Mouse (Mus musculus) liver, adult 2 months (tissue): ENCODE data around the gene Lrrc10b. TPM values are rescaled to one million over a fixed set of nuclear protein-coding genes. Genes with fewer than 3 reads are reported as not detected.

Experiments
- DNase-seq: peaks from one replicate; pipeline ENCODE4 v3.0.0-alpha.2; 2011; ENCODE audit warnings: low read depth, low spot score; ENCODE audit errors: extremely low read depth
- H3K27ac ChIP-seq: fragments of 200-500 bp; replicated peaks from 2 replicates; pipeline ENCODE4 v1.5.1; 2012; ENCODE audit warnings: low read depth, mild to moderate bottlenecking, control low read depth, inconsistent platforms, low read length; ENCODE audit not compliant: insufficient read depth
- H3K27me3 ChIP-seq: fragments of 200-500 bp; 2 replicates; pipeline ENCODE4 v1.6.1; 2012; ENCODE audit warnings: mild to moderate bottlenecking, moderate library complexity, low read length, inconsistent platforms; ENCODE audit not compliant: control insufficient read depth, insufficient read depth
- H3K36me3 ChIP-seq: fragments of 200-500 bp; 2 replicates; pipeline ENCODE4 v1.6.1; 2012; ENCODE audit warnings: low read length, inconsistent platforms; ENCODE audit not compliant: control insufficient read depth, insufficient read depth
- H3K4me1 ChIP-seq: fragments of 200-500 bp; 2 replicates; pipeline ENCODE4 v1.6.1; 2011; ENCODE audit warnings: low read length; ENCODE audit not compliant: control insufficient read depth, insufficient read depth
- H3K4me3 ChIP-seq: fragments of 200-500 bp; 2 replicates; pipeline ENCODE4 v1.5.1; 2011; ENCODE audit warnings: low read depth, mild to moderate bottlenecking, control low read depth, low read length, moderate library complexity; ENCODE audit not compliant: insufficient read depth
- H3K79me2 ChIP-seq: fragments of 200-500 bp; 2 replicates; pipeline ENCODE4 v1.6.1; 2012; ENCODE audit warnings: inconsistent platforms, mild to moderate bottlenecking, low read length, moderate library complexity; ENCODE audit not compliant: control insufficient read depth, insufficient read depth
- H3K9ac ChIP-seq: fragments of 200-500 bp; 2 replicates; pipeline ENCODE4 v1.6.1; 2012; ENCODE audit warnings: low read depth, mild to moderate bottlenecking, control low read depth, inconsistent platforms, low read length
- CTCF ChIP-seq: fragments of 200-500 bp; IDR thresholded peaks from 2 replicates; pipeline ENCODE4 v1.5.1; 2011; ENCODE audit warnings: low read depth, low read length, control low read depth
- POLR2A ChIP-seq: fragments of 200-500 bp; IDR thresholded peaks from 2 replicates; pipeline ENCODE4 v1.6.1; 2011; ENCODE audit warnings: low read length, control low read depth; ENCODE audit not compliant: insufficient read depth; ENCODE audit errors: extremely low read depth
- whole genome bisulfite sequencing: fragments of 180-500 bp; shearing (Covaris S2); methylation state at CpG from one replicate; pipeline ENCODE4 v1.1.7; 2018; 5-methylcytosine and 5-hydroxymethylcytosine counted together
- polyA plus RNA-seq: library from polyadenylated mRNA; depleted of rRNA; stranded (reverse); fragments of >200 nt; gene quantifications from 2 replicates; pipeline ENCODE4 v1.2.3, GENCODE M21; 2012; rRNA removed
- total RNA-seq: library from RNA; depleted of rRNA; stranded (reverse); fragments of >200 nt; gene quantifications from 2 replicates; pipeline ENCODE4 v1.2.3, GENCODE M21; 2014; rRNA removed

The Lrrc10b gene
- total and polyA plus RNA-seq, 2 experiments, result not detected

DNA sequence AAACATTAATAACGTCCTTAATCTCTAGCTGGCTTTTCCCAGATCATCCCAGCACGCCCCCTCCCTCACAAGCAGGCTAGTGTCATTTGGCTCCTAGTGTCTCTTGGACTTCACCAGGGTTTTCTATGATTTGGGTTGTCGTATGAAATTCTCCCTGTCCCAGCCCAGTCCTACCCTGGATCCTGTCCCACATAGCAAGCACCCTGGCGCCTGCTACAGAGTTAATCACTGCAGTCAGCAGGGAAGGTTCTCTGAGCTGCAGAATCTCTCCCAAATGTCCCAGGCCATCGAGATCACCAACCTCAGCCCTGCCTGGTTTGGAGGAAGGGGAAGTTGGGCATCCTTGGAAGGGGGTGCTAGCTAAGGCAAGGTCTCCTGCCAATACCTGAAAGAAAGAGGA lies 41.8 kb downstream of the Lrrc10b start:
- 78% methylated on average over 5 of the region's 5 CpGs for WGBS
- no peak overlapping the region for H3K4me3 ChIP-seq
- H3K4me1 ChIP-seq, result no peaks in the 10 kb centered on the region
- no peak for DNase-seq
- TF ChIP-seq POLR2A (no peak), CTCF (no peak)
- H3K9ac ChIP-seq, result no peak overlapping the region
- H3K27ac ChIP-seq, result no peak overlapping the region
- no peaks in the 10 kb centered on the region for H3K36me3 ChIP-seq
- H3K79me2 ChIP-seq, result no peaks in the 10 kb centered on the region
- H3K27me3 ChIP-seq, result no peaks in the 10 kb centered on the region

DNA sequence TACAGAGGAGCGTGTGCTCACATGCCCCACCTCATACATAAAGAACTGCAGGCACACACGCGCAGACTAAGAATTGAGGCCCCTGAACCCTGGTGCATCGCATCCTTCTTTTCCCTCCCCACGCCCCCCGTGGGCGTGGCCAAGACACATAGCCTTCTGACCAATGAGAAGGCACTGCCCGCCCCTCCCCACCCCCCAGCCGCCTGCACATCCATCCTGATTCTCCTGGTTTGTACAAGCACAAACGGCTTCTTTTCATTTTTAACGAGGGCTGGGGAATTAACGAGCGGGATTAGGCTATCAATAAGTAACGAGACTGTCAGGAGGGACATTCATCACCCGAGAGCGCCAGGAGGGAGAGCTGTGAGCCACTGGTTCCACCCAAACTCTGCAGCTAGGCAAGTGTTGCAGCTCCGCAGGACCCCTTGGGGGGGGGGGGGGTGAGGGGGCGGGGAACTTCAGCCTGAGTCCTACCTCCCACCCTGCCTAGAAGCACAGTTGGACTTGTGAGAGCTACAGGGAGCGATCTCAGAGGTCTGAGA lies 43.5 kb downstream of the Lrrc10b start:
- Histone ChIP-seq H3K27ac (no peak overlapping the region), H3K9ac (no peak overlapping the region), H3K27me3 (no peaks in the 10 kb centered on the region), H3K79me2 (no peaks in the 10 kb centered on the region), H3K4me3 (no peak overlapping the region), H3K36me3 (no peaks in the 10 kb centered on the region), H3K4me1 (no peaks in the 10 kb centered on the region)
- WGBS, result 19% methylated on average over 19 of the region's 19 CpGs
- TF ChIP-seq CTCF, result no peak
- TF ChIP-seq POLR2A, result no peak
- DNase-seq, result no peak

Other genes starting within 250 kb of the Lrrc10b start
- gene Myrf, start 216.7 kb downstream of the Lrrc10b start, total RNA-seq, result 3.0 and 5.3 TPM in 2 replicates
- 23.4 and 31.4 TPM in 2 replicates for gene Myrf, start 216.7 kb downstream of the Lrrc10b start, polyA plus RNA-seq
- 0.18 and 0.40 TPM in 2 replicates for gene Dagla, start 152.6 kb downstream of the Lrrc10b start, total RNA-seq
- 0.63 and 0.93 TPM in 2 replicates for gene Dagla, start 152.6 kb downstream of the Lrrc10b start, polyA plus RNA-seq
- 0.28 and 0.34 TPM in 2 replicates for gene Syt7, start 68.4 kb downstream of the Lrrc10b start, total RNA-seq
- 0.45 and 0.62 TPM in 2 replicates for gene Syt7, start 68.4 kb downstream of the Lrrc10b start, polyA plus RNA-seq
- gene Ppp1r32, start 25.5 kb upstream of the Lrrc10b start, total RNA-seq, result 0.13 TPM in 1 of 2 replicates, not detected in the other
- gene Ppp1r32, start 25.5 kb upstream of the Lrrc10b start, polyA plus RNA-seq, result 0.06 and 0.09 TPM in 2 replicates
- 10.0 and 12.2 TPM in 2 replicates for gene Cpsf7, start 67.8 kb upstream of the Lrrc10b start, total RNA-seq
- 15.0 and 19.9 TPM in 2 replicates for gene Cpsf7, start 67.8 kb upstream of the Lrrc10b start, polyA plus RNA-seq
- 23.3 and 29.6 TPM in 2 replicates for gene Sdhaf2, start 68.7 kb upstream of the Lrrc10b start, total RNA-seq
- 14.2 and 15.7 TPM in 2 replicates for gene Sdhaf2, start 68.7 kb upstream of the Lrrc10b start, polyA plus RNA-seq
- gene Tmem216, start 98.8 kb upstream of the Lrrc10b start, total RNA-seq, result 3.7 and 5.3 TPM in 2 replicates
- gene Tmem216, start 98.8 kb upstream of the Lrrc10b start, polyA plus RNA-seq, result 10.4 and 11.3 TPM in 2 replicates
- 8.9 and 13.8 TPM in 2 replicates for gene Cyb561a3, start 119.7 kb upstream of the Lrrc10b start, total RNA-seq
- gene Cyb561a3, start 119.7 kb upstream of the Lrrc10b start, polyA plus RNA-seq, result 29.7 and 32.5 TPM in 2 replicates
- 1.5 and 1.7 TPM in 2 replicates for gene Tmem138, start 119.9 kb upstream of the Lrrc10b start, total RNA-seq
- gene Tmem138, start 119.9 kb upstream of the Lrrc10b start, polyA plus RNA-seq, result 2.8 and 3.3 TPM in 2 replicates
- 128 and 138 TPM in 2 replicates for gene Ddb1, start 147.9 kb upstream of the Lrrc10b start, total RNA-seq
- 51.9 and 63.5 TPM in 2 replicates for gene Ddb1, start 147.9 kb upstream of the Lrrc10b start, polyA plus RNA-seq
- gene Tkfc, start 148.2 kb upstream of the Lrrc10b start, total RNA-seq, result 72.6 and 87.6 TPM in 2 replicates
- gene Tkfc, start 148.2 kb upstream of the Lrrc10b start, polyA plus RNA-seq, result 294 and 417 TPM in 2 replicates
- gene Vwce, start 176.7 kb upstream of the Lrrc10b start, total RNA-seq, result 4.5 and 6.2 TPM in 2 replicates
- 24.8 and 30.7 TPM in 2 replicates for gene Vwce, start 176.7 kb upstream of the Lrrc10b start, polyA plus RNA-seq
- gene Pga5, start 220.6 kb upstream of the Lrrc10b start, total RNA-seq, result not detected in 2 replicates
- gene Pga5, start 220.6 kb upstream of the Lrrc10b start, polyA plus RNA-seq, result 0.14 TPM in 1 of 2 replicates, not detected in the other
- gene Vps37c, start 231.3 kb upstream of the Lrrc10b start, total RNA-seq, result 2.9 and 3.0 TPM in 2 replicates
- gene Vps37c, start 231.3 kb upstream of the Lrrc10b start, polyA plus RNA-seq, result 13.1 and 18.1 TPM in 2 replicates